Mouse (Mus musculus) adrenal gland, adult 8-10 months (tissue): ENCODE measurements at regions not wholly inside any gene's neighbourhood (a gene's known extent, or its start where the extent isn't known, plus 50 kb on each side); places are given as distances from the start of the nearest gene placed in this dataset.
A peak's percentile ranks its signal among the peaks of the same experiment; 100 is the strongest.
"Not testable (repeated sequence)": the region's sequence is repeated elsewhere in the genome, so short reads cannot be mapped to it uniquely, and the experiment has no call there.

Experiments used
- DNase-seq: peaks from one replicate; pipeline ENCODE4 v3.0.0; 2022

GRCm38 (mm10) chr17:15620746-15621694, 56.9 kb upstream of the Prdm9 start:
- DNase-seq, result no peak

- no peak for DNase-seq
These were observed 58.8 kb upstream of the Prdm9 start for GRCm38 (mm10) chr17:15622913-15623312.

- DNase-seq, result no peak
These were observed 66.6 kb upstream of the Prdm9 start for GRCm38 (mm10) chr17:15630792-15631191.

GRCm38 (mm10) chr17:15631626-15632025, 67.5 kb upstream of the Prdm9 start:
- no peak for DNase-seq

- no peak for DNase-seq
These were observed 67.9 kb upstream of the Prdm9 start for GRCm38 (mm10) chr17:15632090-15632489.

GRCm38 (mm10) chr17:15639111-15639865, 65.5 kb upstream of the Chd1 start:
- DNase-seq, result not testable (repeated sequence)

GRCm38 (mm10) chr17:15640776-15641175, 64.0 kb upstream of the Chd1 start:
- no peak for DNase-seq

- peak; percentile 30 for DNase-seq
These were observed 63.0 kb upstream of the Chd1 start for GRCm38 (mm10) chr17:15641764-15642163.

- no peak for DNase-seq
These were observed 58.0 kb upstream of the Chd1 start for GRCm38 (mm10) chr17:15646768-15647167.

GRCm38 (mm10) chr17:15650089-15650742, 54.6 kb upstream of the Chd1 start:
- DNase-seq, result no peak

GRCm38 (mm10) chr17:15651869-15652268, 52.9 kb upstream of the Chd1 start:
- no peak for DNase-seq
